Mouse (Mus musculus) thymus, adult 2 months (tissue): Measurements from ENCODE around the gene Zdhhc23. TPM values are rescaled to one million over a fixed set of nuclear protein-coding genes. Genes with fewer than 3 reads are reported as not detected.

ENCODE experiments used
- DNase-seq: peaks from one replicate; pipeline ENCODE4 v3.0.0; 2021
- H3K27ac ChIP-seq: fragments of 200-500 bp; 2 replicates; pipeline ENCODE4 v1.5.1; 2012; ENCODE audit warnings: low read length, control low read depth; ENCODE audit not compliant: control insufficient read depth, insufficient read depth
- H3K27me3 ChIP-seq: fragments of 200-500 bp; 2 replicates; pipeline ENCODE4 v1.6.1; 2012; ENCODE audit warnings: mild to moderate bottlenecking, low read length, moderate library complexity, mixed read lengths; ENCODE audit not compliant: control insufficient read depth, insufficient read depth
- H3K36me3 ChIP-seq: fragments of 200-500 bp; 2 replicates; pipeline ENCODE4 v1.6.1; 2012; ENCODE audit warnings: mild to moderate bottlenecking, low read length, moderate library complexity; ENCODE audit not compliant: control insufficient read depth, insufficient read depth
- H3K4me1 ChIP-seq: fragments of 200-500 bp; replicated peaks from 2 replicates; pipeline ENCODE4 v1.6.1; 2012; ENCODE audit warnings: low read length; ENCODE audit not compliant: control insufficient read depth, insufficient read depth
- H3K4me3 ChIP-seq: fragments of 200-500 bp; 2 replicates; pipeline ENCODE4 v1.5.1; 2012; ENCODE audit warnings: mild to moderate bottlenecking, low read length, control low read depth, moderate library complexity; ENCODE audit not compliant: control insufficient read depth, insufficient read depth
- CTCF ChIP-seq: fragments of 200-500 bp; IDR thresholded peaks from 2 replicates; pipeline ENCODE4 v1.5.1; 2012; ENCODE audit warnings: mild to moderate bottlenecking, control low read depth, low read length, moderate library complexity, borderline replicate concordance; ENCODE audit not compliant: control insufficient read depth, poor library complexity, insufficient read depth; ENCODE audit errors: extremely low read depth
- POLR2A ChIP-seq: fragments of 200-500 bp; IDR thresholded peaks from 2 replicates; pipeline ENCODE4 v1.6.1; 2012; ENCODE audit warnings: mild to moderate bottlenecking, low read length, control low read depth, moderate library complexity; ENCODE audit not compliant: control insufficient read depth, poor library complexity, insufficient read depth; ENCODE audit errors: extremely low read depth
- WGBS: fragments of 180-500 bp; shearing (Covaris S2); methylation state at CpG from one replicate; pipeline ENCODE4 v1.1.7; 2018; 5-methylcytosine and 5-hydroxymethylcytosine counted together
- polyA plus RNA-seq: library from polyadenylated mRNA; depleted of rRNA; stranded (reverse); fragments of >200 nt; gene quantifications from 2 replicates; pipeline ENCODE4 v1.2.3, GENCODE M21; 2012

Zdhhc23 gene
- polyA plus RNA-seq, 1 experiment, result 1.9 TPM

- Histone ChIP-seq H3K27me3 (no peaks in the 10 kb centered on the region), H3K36me3 (no peaks in the 10 kb centered on the region), H3K27ac (no peak overlapping the region), H3K4me1 (peaks cover 2% of the 10 kb centered on the region; the same call in 1 of the 2 replicates), H3K4me3 (no peak overlapping the region)
- TF ChIP-seq CTCF, result no peak
- TF ChIP-seq POLR2A, result no peak
- 95% methylated on average over 4 of the region's 4 CpGs for WGBS
- no peak for DNase-seq
Measured at GRCm38 (mm10) chr16:43958038-43958437, 21.6 kb downstream of the Zdhhc23 start.

GRCm38 (mm10) chr16:43954913-43955312 is 24.7 kb downstream of the Zdhhc23 start:
- 45% methylated on average over 6 of the region's 6 CpGs for WGBS
- H3K27ac ChIP-seq, result no peak overlapping the region
- TF ChIP-seq CTCF (no peak), POLR2A (no peak)
- H3K27me3 ChIP-seq, result no peaks in the 10 kb centered on the region
- no peak for DNase-seq
- H3K36me3 ChIP-seq, result no peaks in the 10 kb centered on the region
- H3K4me1 ChIP-seq, result peaks cover 2% of the 10 kb centered on the region; the same call in 1 of the 2 replicates
- no peak overlapping the region for H3K4me3 ChIP-seq

GRCm38 (mm10) chr16:43951591-43951990 is 28.0 kb downstream of the Zdhhc23 start:
- H3K4me1 ChIP-seq, result peaks cover 2% of the 10 kb centered on the region; the same call in 1 of the 2 replicates
- no peaks in the 10 kb centered on the region for H3K27me3 ChIP-seq
- H3K36me3 ChIP-seq, result no peaks in the 10 kb centered on the region
- no peak for DNase-seq
- no peak overlapping the region for H3K4me3 ChIP-seq
- H3K27ac ChIP-seq, result no peak overlapping the region
- TF ChIP-seq CTCF, result no peak
- TF ChIP-seq POLR2A, result no peak
- WGBS, result 49% methylated on average over 4 of the region's 4 CpGs

- TF ChIP-seq POLR2A (no peak), CTCF (no peak)
- Histone ChIP-seq H3K27me3 (no peaks in the 10 kb centered on the region), H3K4me1 (no peaks in the 10 kb centered on the region), H3K36me3 (no peaks in the 10 kb centered on the region), H3K27ac (no peak overlapping the region), H3K4me3 (no peak overlapping the region)
- 94% methylated on average over 3 of the region's 3 CpGs for WGBS
- no peak for DNase-seq
Measured at GRCm38 (mm10) chr16:43945869-43946268, 33.7 kb downstream of the Zdhhc23 start.

- 98% methylated on average over 3 of the region's 3 CpGs for whole genome bisulfite sequencing
- Histone ChIP-seq H3K4me1 (no peaks in the 10 kb centered on the region), H3K27ac (no peak overlapping the region), H3K36me3 (no peaks in the 10 kb centered on the region), H3K27me3 (no peaks in the 10 kb centered on the region), H3K4me3 (no peak overlapping the region)
- TF ChIP-seq CTCF, result no peak
- no peak for TF ChIP-seq POLR2A
- no peak for DNase-seq
Measured at GRCm38 (mm10) chr16:43945351-43945750, 34.2 kb downstream of the Zdhhc23 start.

- Histone ChIP-seq H3K36me3 (no peaks in the 10 kb centered on the region), H3K4me1 (no peaks in the 10 kb centered on the region), H3K4me3 (no peak overlapping the region), H3K27me3 (no peaks in the 10 kb centered on the region), H3K27ac (no peak overlapping the region)
- 97% methylated on average over 4 of the region's 4 CpGs for WGBS
- no peak for TF ChIP-seq POLR2A
- TF ChIP-seq CTCF, result no peak
- no peak for DNase-seq
Measured at GRCm38 (mm10) chr16:43940846-43941245, 38.7 kb downstream of the Zdhhc23 start.

- 89% methylated on average over 3 of the region's 3 CpGs for WGBS
- Histone ChIP-seq H3K36me3 (no peaks in the 10 kb centered on the region), H3K4me1 (no peaks in the 10 kb centered on the region), H3K4me3 (no peak overlapping the region), H3K27me3 (no peaks in the 10 kb centered on the region), H3K27ac (no peak overlapping the region)
- no peak for DNase-seq
- no peak for TF ChIP-seq POLR2A
Measured at GRCm38 (mm10) chr16:43935892-43936291, 43.7 kb downstream of the Zdhhc23 start.
